Mouse (Mus musculus) C2C12 (cell line): ENCODE measurements around the gene Ptprf. TPM values are rescaled to one million over a fixed set of nuclear protein-coding genes. Genes with fewer than 3 reads are reported as not detected.

ENCODE experiments used
- H3K27me3 ChIP-seq: one replicate; pipeline ENCODE4 v1.6.1; 2011; ENCODE audit not compliant: control insufficient read depth, insufficient read depth, insufficient read length
- H3K36me3 ChIP-seq: one replicate; pipeline ENCODE4 v1.6.1; 2011; ENCODE audit not compliant: control insufficient read depth, insufficient read depth
- H3K4me3 ChIP-seq: one replicate; pipeline ENCODE4 v1.5.1; 2011; ENCODE audit warnings: mild to moderate bottlenecking, control low read depth; ENCODE audit not compliant: poor library complexity, insufficient read depth, severe bottlenecking
- H3K79me2 ChIP-seq: one replicate; pipeline ENCODE4 v1.6.1; 2011; ENCODE audit not compliant: control insufficient read depth, insufficient read depth
- H3K79me3 ChIP-seq: one replicate; pipeline ENCODE4 v1.6.1; 2011; ENCODE audit warnings: low read depth, control low read depth
- H3ac ChIP-seq: one replicate; pipeline ENCODE3; 2011; ENCODE audit warnings: low read depth; ENCODE audit not compliant: control insufficient read depth, insufficient read length
- CEBPB ChIP-seq: IDR thresholded peaks from one replicate; pipeline ENCODE4 v1.6.1; 2011; ENCODE audit warnings: low read depth, mild to moderate bottlenecking, control low read depth, moderate library complexity
- CTCF ChIP-seq: IDR thresholded peaks from one replicate; pipeline ENCODE4 v1.5.1; 2011; ENCODE audit not compliant: control insufficient read depth, insufficient read depth, insufficient read length
- FOSL1 ChIP-seq: IDR thresholded peaks from one replicate; pipeline ENCODE4 v1.8.0; 2011; ENCODE audit warnings: mild to moderate bottlenecking, low read length; ENCODE audit not compliant: poor library complexity, insufficient read depth, severe bottlenecking
- MAX ChIP-seq: IDR thresholded peaks from one replicate; pipeline ENCODE4 v1.6.1; 2011; ENCODE audit warnings: mild to moderate bottlenecking, control low read depth
- MYOD1 ChIP-seq: IDR thresholded peaks from one replicate; pipeline ENCODE4 v1.6.1; 2011; ENCODE audit warnings: low read depth; ENCODE audit not compliant: control insufficient read depth, insufficient read length
- MYOG ChIP-seq: IDR thresholded peaks from one replicate; pipeline ENCODE4 v1.6.1; 2011; ENCODE audit not compliant: control insufficient read depth, insufficient read length; ENCODE audit errors: extremely low read depth
- USF1 ChIP-seq: IDR thresholded peaks from one replicate; pipeline ENCODE4 v1.6.1; 2011; ENCODE audit warnings: low read depth, mild to moderate bottlenecking, control low read depth, moderate library complexity
- polyA plus RNA-seq: library from polyadenylated mRNA; unstranded; fragments of >200 nt; fragmentation: generic; extraction: Trizol; gene quantifications from one replicate; pipeline ENCODE4 v1.2.1, GENCODE M21; 2012; ENCODE audit warnings: missing spikeins

Gene Ptprf
- polyA plus RNA-seq, 1 experiment = 1.6 TPM

DNA sequence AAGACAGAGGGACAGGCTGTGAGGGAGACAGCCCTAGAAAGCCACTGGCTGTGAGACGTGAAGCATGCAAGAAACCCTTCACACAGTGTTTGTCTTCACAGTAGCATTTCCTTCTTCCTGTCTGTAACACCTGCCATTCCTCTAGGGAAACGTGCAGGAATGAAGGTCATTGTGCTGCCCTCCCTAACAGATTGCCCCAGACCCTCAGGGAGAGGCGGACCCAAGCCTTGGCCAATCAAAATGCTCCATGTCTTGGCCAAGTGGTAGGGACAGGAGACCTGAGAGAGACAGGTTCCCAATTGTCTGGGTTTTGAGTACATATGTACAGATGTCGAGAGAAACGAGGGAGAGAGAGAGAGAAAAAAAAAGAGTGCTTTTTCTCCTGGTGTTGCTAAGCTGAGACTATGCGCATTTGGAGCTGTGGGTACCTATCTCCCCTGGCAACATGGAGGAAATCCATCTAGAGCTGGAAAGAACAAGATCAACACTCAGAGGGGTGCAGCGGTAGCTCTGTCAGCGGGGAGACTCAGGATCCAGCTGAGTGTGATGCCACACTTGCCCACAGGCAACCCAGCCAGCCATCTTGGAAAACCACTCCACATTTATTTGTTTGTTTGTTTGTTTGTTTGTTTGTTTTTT lies 28.6 kb upstream of the Ptprf start:
- Histone ChIP-seq H3K79me2 (no peaks in the 10 kb centered on the region), H3K79me3 (no peaks in the 10 kb centered on the region), H3K36me3 (no peaks in the 10 kb centered on the region), H3ac (no peak overlapping the region), H3K4me3 (no peak overlapping the region), H3K27me3 (peaks cover 25% of the 10 kb centered on the region)
- TF ChIP-seq USF1 (no peak), MAX (no peak), MYOD1 (no peak), FOSL1 (no peak), MYOG (no peak), CEBPB (no peak), CTCF (no peak)

GRCm38 (mm10) chr4:118316662-118317061 lies 25.5 kb upstream of the Ptprf start:
- TF ChIP-seq FOSL1 = no peak
- TF ChIP-seq CTCF = no peak
- TF ChIP-seq MYOG = no peak
- TF ChIP-seq CEBPB = no peak
- no peak for TF ChIP-seq USF1
- no peak for TF ChIP-seq MYOD1
- TF ChIP-seq MAX = no peak
- no peak overlapping the region for H3ac ChIP-seq
- no peaks in the 10 kb centered on the region for H3K36me3 ChIP-seq
- no peaks in the 10 kb centered on the region for H3K79me3 ChIP-seq
- no peak overlapping the region for H3K4me3 ChIP-seq
- no peaks in the 10 kb centered on the region for H3K79me2 ChIP-seq
- peaks cover 26% of the 10 kb centered on the region for H3K27me3 ChIP-seq

GRCm38 (mm10) chr4:118315286-118315685 lies 24.1 kb upstream of the Ptprf start:
- no peaks in the 10 kb centered on the region for H3K79me3 ChIP-seq
- no peaks in the 10 kb centered on the region for H3K36me3 ChIP-seq
- TF ChIP-seq CTCF (no peak), MYOG (no peak), MYOD1 (no peak), MAX (no peak), CEBPB (no peak), FOSL1 (no peak), USF1 (no peak)
- H3ac ChIP-seq = no peak overlapping the region
- H3K4me3 ChIP-seq = no peak overlapping the region
- H3K79me2 ChIP-seq = no peaks in the 10 kb centered on the region
- H3K27me3 ChIP-seq = peaks cover 22% of the 10 kb centered on the region

- no peak overlapping the region for H3K4me3 ChIP-seq
- no peaks in the 10 kb centered on the region for H3K79me2 ChIP-seq
- no peak overlapping the region for H3ac ChIP-seq
- no peaks in the 10 kb centered on the region for H3K79me3 ChIP-seq
- H3K27me3 ChIP-seq = peaks cover 26% of the 10 kb centered on the region
- TF ChIP-seq CEBPB (no peak), FOSL1 (no peak), MYOD1 (no peak), CTCF (no peak), MAX (no peak), MYOG (no peak), USF1 (no peak)
- H3K36me3 ChIP-seq = no peaks in the 10 kb centered on the region
These were observed 19.3 kb upstream of the Ptprf start for GRCm38 (mm10) chr4:118310461-118310860.

DNA sequence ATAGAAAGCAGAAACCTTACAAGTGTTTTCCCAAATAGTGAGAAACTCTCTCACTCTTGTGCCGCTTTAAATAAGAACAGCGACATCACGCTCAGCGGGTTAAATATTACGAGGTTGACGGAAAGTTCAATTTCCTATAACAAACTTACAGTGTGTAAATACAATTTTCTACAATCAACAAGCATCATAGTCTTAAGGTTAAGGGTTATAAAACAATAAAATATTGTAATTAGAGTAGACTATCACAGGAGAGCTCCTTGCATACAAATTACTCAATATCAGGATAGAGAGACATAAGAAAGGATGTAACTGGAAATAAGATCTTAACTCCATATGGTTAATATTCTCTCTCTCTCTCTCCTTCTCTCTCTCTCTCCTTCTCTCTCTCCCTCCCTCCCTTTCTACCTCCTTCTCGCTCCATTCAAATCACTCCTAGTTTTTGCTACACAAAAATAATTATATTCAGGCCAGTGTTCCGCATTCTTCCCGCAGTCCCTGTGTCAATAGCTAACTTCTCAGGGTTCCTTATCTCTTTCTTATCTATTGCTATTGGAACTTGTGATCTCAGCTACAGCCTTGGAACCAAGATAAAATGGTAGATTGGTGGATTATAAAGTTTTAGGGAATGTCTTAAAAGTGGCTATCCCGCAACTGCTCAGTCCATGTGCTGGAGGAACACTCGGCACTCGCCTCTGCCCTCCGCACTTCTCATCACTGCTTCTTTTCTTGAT lies 16.5 kb upstream of the Ptprf start:
- Histone ChIP-seq H3K79me2 (no peaks in the 10 kb centered on the region), H3K4me3 (no peak overlapping the region), H3K36me3 (no peaks in the 10 kb centered on the region), H3ac (no peak overlapping the region), H3K79me3 (no peaks in the 10 kb centered on the region), H3K27me3 (peaks cover 17% of the 10 kb centered on the region)
- TF ChIP-seq MAX (no peak), MYOG (no peak), CEBPB (no peak), FOSL1 (no peak), USF1 (no peak)

DNA sequence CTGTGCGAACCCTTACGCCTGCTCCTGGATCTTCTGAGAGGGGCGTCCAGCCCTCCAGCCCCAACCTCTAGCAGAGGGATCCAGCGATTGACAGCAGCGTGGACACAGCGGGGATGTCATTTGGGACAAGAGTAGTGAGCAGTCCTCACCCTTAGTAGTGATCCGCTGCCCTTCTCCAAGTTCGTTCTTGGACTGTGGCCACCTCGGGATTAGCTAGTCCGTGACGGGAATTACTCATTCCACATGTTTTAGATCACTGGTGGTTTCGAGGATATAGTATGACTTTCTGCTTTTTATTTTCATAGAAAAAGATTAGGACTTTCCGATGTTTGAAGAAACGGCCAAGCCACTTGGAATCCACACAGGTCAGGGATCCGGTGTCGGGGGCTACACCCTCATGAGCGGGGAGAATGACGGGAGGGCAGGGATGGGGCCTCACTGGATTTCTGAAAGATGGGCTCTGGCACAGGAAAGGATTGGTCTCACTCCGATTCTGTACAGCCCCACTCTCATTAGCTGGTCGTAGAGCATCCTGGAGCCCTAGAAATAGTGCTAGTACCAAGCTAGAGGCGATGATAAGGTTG lies 15.0 kb upstream of the Ptprf start:
- H3ac ChIP-seq = no peak overlapping the region
- H3K79me3 ChIP-seq = no peaks in the 10 kb centered on the region
- H3K27me3 ChIP-seq = peaks cover 14% of the 10 kb centered on the region
- H3K4me3 ChIP-seq = no peak overlapping the region
- H3K36me3 ChIP-seq = no peaks in the 10 kb centered on the region
- no peaks in the 10 kb centered on the region for H3K79me2 ChIP-seq
- TF ChIP-seq MYOG (no peak), MYOD1 (no peak), CEBPB (no peak), MAX (no peak), FOSL1 (no peak), CTCF (no peak), USF1 (no peak)
